Mouse (Mus musculus): ENCODE results near the gene Nceh1.
A peak's percentile ranks its signal among the peaks of the same experiment; 100 is the strongest.

Nceh1 gene

DNA sequence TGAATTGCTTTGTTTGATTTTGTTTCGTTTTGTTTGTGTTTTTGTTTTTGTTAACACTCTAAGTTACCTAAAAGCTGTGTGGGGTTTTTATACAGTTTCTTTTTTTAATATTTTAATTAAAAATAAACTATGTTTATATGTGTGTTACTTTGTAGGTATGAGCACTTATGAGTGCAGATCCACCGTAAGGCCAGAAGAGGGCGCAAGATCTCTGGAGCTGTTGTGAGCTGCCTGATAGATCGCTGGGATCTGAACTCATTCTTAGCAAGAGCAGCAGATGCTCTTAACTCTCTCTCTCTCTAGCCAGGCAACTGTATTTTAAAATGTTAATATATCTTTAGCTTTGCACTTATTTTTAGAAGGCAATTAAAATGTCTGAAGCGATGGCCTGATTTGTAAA, 101.5 kb downstream of the Nceh1 start:
- no peak for DNase-seq (ENCODE audit: low spot score)

DNA sequence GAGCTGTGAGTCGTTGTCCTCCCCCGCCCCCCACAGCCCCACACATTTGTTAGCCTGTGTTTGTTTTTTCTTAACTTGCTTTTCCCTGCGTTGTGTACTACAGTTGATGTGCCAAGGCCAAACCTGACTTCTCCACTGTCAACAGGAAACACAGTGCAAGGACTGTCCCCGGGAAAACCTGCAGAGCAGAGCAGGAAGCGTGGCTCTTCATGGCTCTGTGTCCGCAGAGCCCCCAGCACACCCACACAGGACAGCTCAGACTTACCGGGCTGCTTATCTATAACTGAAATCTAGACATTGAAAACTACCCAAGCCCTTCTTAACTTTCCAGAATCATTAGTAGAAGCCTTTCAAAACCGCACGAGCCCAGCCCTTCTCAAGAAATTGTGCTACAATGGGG, 102.3 kb downstream of the Nceh1 start:
- no peak for DNase-seq (ENCODE audit: low spot score)

DNA sequence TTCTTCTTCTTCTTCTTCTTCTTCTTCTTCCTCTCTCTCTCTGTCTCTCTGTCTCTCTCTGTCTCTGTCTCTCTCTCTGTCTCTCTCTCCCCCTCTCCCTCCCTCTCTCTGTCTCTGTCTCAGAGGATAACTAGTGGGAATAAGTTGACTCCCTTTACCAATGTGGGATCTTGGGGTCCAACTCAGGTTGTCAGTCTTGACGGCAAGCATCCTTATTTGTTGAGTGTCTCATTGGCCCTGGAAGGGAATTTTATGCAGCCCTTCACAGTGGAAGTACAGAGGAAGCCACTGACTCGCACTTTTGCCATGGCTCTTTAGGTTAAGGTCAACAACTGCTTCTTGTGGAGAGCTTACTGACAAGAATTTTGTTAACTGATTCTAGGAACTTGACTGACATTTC, 105.5 kb downstream of the Nceh1 start:
- no peak for DNase-seq (ENCODE audit: low spot score)

DNA sequence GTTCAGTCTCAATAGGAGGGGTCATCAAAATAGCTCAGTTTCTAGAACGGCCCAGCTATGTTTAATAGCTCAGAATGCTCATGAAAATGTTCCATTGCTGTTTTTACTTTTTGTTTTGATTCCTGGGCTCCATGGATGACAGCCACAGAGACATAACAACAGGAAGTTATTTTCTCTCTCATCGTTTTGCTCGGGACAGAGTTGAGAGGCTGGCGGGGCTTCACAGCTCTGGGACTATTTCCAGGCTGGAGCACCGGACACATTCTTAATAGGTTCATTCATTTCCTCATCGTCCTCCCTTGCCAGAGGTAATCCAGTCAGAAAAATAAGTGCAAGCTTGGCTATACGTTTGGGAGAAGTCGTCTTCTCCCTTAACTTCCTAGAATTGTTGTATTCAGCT, 106.1 kb downstream of the Nceh1 start:
- no peak for DNase-seq (ENCODE audit: low spot score)

DNA sequence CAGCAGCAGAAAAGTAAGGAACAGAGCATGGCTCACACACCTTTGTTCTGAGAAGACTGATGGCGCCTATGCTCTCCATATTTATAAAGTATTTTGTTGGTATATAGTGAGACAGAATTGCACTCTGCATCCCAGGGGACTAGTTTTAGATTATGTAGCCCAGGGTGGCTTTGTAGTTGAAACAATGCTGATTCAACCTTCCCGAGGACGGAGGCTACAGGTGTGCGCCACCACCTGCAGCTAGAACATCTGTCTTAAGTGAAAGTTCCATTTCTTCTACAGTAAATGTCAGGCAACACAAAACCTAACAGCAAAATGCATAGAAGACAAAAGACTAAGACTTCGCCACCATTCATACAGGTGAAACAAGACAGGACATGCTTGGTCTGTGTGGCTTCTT, 107.5 kb downstream of the Nceh1 start:
- DNase-seq (ENCODE audit: low spot score), result no peak

DNA sequence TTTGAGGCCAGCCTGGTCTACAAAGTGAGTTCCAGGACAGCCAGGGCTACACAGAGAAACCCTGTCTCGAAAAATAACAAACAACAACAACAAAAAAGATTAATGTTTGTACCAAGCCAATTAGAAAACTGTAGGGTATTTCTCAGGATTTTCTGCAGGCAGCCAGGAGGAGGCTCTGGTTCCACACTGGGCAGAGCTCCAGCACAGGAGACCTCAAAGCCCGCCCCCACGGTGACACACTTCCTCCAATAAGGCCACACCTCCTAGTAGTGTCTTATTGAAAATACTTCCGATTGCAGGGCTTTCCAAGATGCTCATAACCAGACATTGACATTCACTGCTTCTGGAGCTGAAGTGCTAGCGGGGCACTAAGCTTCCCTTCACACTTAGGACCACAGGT, 108.2 kb downstream of the Nceh1 start:
- DNase-seq (ENCODE audit: low spot score), result peak; percentile 14

DNA sequence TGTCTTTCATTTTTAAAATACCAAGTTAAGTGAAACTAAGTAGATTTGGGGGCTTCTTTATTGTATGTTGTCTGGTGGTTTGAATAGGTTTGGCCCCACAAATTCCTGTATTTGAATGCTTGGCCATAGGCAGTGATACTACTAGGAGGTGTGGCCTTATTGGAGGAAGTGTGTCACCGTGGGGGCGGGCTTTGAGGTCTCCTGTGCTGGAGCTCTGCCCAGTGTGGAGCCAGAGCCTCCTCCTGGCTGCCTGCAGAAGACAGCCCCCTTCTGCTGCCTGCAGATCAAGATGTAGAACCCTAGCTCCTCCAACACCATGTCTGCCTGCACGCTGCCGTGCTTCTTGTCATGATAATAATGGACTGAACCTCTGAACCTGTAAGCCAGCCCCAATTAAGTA, 108.6 kb downstream of the Nceh1 start:
- peak; percentile 11 for DNase-seq (ENCODE audit: low spot score)

DNA sequence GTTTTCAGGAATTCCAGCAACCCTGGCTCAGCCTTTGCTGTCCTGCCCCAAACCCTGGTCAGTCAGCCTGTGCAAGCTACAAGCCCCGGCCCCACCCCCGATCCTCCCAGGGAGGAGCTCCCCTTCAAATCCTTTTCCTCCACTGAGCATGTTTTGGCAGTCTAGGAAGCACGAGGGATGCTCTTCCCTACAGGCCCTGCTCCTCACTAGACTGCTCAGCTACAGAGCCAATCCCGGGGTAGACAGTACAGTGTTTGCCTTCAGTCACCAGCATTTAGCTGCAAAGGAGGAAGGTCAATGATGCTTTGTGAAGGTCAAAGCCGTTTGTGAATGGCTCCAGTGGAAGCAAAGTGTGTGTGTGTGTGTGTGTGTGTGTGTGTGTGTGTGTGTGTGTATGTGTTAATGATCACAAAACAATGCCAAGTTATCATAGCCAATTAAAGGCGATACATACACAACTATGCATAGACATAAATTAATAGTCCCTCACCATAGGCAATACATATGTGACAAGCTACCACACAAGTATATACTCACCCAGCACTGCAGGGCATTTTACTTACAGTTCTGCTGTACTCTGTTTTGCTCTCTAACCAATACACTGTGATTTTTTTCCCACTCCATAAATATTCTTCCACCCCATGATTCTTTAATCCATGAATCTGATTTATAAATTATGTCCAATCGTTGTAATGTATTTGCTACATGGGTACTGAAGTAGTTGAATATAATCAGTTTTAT, 111.0 kb downstream of the Nceh1 start:
- no peak for DNase-seq (ENCODE audit: low spot score)

DNA sequence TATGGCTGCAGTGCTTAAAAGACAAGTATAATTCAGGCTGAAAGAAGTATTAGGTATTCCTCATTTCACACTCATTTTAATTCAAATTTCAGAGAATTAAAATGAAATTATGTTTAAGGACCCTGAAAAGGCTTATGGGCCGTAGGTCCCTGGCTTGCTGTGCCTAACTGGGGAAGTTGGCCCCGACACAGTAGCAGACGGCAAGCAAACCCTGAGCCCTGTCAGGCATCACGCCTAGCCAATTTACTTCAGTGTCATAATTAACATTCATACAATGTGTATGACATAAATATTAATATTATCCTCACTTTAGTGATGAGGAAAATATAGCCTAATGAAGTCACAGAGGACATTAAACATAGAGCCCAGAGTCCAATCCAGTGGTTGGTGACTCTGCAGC, 117.7 kb downstream of the Nceh1 start:
- DNase-seq (ENCODE audit: low spot score), result no peak

DNA sequence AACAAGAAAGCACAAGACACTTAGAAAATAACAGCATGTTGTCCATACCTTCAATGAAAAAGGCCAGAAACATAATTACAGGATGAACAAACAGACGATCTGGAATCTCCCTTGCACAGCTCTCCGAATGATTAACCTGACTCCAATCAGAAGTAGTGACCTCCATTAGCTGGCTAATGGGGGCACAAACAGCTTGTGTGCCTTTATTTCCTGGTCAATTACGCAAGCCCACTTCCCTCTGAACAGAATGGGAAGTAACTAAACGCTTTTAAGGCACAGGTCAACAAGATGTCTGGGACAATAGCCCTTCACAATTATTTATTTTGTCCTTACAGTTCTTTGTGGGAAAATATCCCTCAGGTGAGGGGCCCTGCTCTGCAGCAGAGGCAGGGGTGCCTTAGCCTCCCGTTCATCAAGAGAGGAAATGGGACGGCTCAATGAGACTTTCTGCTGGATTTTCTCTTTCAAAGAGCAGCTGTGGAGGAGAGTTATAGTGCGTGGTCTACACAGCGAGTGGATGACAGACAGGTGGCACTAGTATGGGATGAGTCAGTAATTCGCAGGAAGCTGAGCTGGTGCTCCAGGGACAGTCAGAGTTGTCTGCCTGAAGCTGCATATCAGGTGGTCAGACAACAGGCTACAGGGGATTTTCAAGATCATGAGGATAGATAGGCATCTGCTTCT, 119.7 kb downstream of the Nceh1 start:
- no peak for DNase-seq (ENCODE audit: low spot score)

DNA sequence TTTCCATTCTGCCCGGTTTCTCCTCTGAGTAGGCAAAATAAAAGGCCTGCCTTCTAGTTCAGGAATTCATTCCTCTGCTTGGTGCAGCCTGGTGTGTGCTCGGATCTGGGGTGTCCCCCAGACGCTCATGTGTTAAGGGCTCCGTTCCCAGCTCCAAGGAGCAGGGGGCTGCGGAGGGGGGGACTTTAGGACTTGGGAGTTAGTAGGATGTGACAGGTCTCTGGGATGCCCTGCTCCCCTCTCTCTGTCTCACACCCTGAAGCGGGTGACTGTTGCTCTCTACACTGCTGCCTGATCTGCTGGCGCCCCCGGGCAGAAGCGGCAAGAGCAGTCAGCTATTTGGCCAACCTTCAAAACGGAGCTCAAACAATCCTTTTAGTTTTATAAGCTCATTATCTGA, 124.0 kb downstream of the Nceh1 start:
- no peak for DNase-seq (ENCODE audit: low spot score)

DNA sequence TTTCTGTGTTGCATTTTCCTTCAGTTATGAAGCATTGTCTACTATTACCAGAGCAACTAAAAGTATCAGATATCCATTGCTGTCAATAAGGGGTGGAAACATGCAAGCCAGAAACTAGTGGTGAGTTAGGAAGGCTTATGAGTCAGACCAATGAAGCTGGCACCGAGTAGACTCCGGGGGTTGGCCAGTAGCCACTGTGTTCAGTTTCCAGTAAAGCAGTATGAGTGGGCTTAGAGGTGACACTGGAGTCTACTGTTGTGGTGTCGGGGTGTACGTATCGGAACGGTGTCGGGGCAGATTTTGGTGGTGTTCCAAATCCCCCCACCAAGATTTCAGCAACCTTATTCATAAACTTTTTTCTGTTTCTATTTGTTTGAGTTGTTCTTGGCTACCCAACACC, 128.2 kb downstream of the Nceh1 start:
- no peak for DNase-seq (ENCODE audit: low spot score)

DNA sequence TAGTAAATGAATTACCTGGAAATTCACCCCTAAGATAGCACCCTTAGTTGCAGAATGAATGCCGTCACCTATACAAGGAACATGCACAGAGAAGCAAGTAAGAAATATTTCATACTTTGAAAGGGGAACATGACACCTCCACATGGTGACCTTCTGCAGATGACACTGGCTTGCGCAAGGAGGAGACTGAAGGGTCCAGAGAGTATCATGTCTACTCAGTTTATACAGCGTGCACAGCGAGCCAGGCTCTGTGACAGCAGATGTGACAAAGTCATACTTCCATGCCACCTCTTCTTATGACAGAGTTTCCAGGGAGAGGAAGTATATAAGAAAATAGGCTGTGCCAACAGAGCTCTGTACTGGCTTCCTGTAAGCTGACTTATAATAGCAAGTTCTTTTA, 128.7 kb downstream of the Nceh1 start:
- no peak for DNase-seq (ENCODE audit: low spot score)

DNA sequence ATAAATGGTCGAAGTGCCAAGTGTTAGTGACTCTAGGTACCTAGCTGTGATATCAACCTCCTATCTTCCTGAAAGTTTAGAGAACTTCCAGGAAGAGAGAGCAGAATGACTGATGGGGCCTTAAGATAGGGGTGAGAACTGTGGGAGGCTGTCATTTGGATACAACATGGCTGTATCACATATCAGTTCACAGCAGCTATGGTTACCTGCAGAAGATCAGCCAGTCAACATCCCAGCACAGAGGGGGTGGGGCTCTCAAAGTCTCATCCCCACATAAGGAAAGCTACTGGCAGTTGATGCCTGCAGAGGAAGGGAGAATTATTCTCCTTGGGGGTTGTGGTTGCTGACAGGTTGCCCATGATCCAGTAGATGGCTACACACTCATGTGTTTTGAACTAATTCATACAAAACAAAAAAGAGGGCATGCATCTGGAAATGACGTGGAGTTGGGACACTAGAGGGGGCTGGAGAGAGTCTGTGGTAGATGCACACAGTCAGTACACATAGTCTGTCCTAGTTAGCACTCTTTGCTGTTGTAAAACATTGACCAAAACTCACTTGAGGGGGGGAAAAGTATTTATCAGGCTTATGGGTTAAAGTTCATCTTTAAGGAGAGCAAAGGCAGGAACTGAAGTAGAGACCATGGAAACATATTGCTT, 131.9 kb downstream of the Nceh1 start:
- no peak for DNase-seq (ENCODE audit: low spot score)

DNA sequence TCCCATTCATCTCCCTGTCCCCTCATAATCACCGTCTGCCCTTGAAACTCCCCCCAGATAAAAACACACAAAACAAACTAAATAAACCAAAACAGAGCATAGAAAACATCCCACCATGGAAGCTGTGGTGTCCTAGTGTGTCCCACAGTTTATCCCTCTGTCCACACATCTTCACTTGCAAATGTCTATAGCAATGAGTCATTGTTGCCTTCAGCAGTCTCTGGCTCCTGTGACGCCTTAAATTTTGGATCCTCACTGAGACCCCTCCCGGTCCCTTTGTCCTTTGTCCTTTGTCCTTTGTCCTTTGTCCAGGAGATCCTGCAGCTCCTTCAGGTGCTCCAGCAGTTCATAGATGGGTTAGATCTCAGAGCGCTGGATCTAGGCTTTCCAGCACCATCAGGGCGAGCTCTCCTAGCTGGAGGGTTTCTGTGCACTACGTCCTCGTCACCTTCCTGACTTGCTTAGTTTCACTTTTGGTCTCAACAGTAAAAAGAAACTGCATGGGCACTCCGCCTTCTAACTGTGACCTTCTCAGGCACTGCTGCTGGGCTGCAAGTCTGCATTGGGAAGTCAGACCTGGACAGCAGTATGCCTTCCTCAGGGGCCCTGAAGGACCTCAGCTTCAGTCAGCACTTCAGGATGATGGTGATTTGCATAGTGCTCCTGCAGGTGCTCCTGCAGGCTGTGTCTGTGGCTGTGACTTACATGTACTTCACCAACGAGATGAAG, 134.0 kb downstream of the Nceh1 start, which contains the start of gene Tnfsf10:
Gene Tnfsf10, plus strand, starts transcription at position 470 of the 729 bp plus-strand sequence.
- peak; percentile 32 for DNase-seq (ENCODE audit: low spot score)

DNA sequence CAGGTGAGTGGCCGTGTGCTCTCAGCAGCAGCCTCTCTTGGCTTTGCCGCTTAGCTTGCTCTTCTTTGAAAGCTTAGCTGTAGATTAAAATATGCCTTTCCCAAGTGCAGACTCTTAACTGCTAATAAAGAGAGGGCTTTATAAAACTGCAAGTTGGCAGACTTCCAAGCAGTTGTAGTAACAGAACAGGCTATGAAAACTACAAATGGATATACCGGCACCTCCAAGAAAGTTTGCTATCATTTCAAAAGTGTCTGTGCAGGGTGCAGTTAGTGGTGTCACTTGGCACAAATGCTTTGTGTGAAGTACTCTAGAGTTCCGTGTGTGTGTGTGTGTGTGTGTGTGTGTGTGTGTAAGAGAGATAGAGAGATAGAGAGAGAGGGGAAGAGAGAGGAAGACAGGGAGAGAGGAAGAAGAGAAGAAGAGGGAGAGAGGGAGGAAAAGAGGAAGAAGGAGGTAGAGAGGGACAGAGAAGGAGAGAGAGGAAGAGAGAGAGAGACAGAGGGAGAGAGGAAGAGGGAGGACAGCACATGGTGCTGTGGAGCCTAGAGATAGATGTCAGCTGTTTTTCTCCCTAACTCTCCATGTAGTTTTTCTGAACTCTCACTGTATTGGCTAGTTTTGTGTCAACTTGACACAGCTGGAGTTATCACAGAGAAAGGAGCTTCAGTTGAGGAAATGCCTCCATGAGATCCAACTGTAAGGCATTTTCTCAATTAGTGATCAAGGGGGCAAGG, 134.7 kb downstream of the Nceh1 start:
- DNase-seq (ENCODE audit: low spot score), result no peak

DNA sequence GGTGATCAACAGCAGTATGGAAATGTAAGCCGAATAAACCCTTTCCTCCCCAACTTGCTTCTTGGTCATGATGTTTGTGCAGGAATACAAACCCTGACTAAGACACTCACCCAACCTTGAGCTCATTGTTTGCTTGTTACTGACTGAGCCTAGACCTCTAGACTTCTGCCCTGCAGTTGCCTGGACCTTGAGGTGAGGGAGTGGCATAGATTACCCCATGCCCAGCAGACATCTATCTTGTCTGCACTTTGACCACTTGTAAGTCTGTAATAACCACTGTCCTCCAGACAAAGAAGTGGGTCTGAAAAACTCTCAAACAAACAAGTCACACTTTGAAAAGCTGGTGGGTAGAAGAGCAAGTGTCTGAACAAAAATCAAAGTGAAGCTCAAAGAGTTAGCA, 136.9 kb downstream of the Nceh1 start:
- DNase-seq (ENCODE audit: low spot score), result no peak

DNA sequence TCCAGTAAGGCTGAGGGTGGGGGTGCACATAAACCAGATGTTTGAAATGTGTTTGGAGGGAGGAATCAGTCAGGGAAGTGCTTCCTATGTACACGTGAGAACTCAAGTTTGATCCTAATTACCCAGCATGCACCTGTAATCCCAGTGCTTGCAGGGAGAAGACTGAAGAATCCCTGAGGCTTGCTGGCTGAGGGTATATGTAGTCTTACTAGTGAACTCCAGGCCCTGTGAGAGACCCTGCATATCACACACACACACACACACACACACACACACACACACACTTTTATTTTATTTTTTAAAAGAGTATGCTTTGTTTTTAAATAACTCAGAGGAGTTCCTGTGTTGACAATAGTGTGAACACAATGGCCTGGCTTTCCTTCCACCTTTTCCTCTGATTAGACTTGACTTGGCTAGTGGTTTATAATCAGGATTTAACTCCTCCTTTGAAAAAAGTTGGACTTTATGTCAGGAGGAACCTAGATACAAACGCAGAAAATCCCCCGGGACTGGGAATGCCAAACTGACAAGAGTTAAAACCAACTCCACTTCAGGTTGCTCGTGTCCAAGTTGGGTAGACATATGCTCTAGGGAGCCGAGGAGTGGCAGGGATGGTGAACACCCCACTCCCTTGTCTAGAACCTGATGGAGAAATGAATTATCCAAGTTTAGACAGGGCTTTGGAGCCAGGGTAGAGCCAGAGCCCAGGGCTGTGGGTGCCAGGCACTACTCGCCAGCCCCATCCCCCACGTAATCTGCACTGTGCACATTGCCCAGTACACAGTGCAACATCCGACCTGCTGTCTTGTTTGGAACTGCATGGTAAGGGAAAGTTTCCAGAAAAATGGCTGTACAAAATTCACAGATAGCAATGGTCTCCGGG, 138.1 kb downstream of the Nceh1 start:
- DNase-seq (ENCODE audit: low spot score), result no peak

DNA sequence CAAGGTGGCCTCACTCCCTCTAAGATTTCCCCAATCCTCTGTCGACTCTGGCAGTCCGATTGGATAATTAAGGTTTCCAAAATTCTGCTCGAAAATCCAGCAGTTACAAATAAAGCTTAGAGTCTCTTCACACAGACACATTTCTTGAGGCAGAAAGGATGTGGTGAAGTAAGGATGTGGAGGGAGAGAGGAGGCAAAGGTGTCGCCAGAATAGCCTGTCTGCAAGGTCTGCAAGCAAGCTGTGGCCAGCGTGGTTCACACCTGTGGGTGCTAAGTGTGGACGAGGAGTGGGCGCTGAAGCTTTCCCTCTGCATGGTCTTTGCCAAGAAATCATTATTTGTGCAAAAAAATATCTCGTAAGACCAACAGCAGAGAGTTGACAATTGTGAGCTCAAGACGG, 139.8 kb downstream of the Nceh1 start:
- no peak for DNase-seq (ENCODE audit: low spot score)

DNA sequence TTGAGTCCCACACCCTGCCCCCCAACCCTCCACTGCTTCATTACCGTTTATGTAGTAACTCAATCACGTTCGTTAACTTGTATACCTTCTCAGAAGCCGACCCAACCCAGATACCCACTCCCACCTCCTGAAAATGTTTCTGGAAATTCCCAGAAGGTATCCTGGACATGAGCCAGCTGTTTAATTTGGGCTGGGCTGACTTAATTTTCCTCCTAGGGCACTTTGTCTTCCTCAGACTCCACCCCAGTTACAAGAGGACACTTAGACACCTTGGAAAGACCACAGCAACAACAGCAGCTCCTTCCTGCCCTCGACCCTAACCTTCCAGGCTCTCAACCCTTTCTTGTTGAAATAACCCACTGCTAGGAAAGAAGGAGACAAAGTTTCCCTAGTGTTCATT, 140.8 kb downstream of the Nceh1 start:
- DNase-seq (ENCODE audit: low spot score), result no peak

DNA sequence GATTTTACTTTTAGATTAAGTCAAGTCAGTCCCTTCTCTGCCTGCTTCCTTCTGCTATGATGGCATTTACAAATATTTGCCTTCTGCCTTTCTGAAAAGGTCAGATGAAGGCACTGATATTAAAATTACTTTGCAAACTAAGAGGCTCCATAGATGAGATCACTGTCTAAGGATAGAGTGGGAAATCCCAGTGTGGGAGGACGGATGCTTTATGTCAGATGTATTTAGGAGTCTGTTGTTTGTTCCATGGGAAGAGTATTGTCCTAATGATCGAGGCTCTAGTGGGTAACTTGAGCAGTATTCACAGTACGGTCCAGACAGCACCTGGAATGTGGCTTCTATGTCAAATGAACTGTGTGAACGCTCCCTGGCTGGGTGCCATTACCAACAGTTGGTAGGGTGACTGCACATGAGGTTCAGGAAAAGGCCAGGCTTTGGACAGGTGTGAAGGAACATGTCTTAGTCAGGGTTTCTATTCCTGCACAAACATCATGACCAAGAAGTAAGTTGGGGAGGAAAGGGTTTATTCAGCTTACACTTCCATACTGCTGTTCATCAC, 143.9 kb downstream of the Nceh1 start:
- DNase-seq (ENCODE audit: low spot score), result no peak
